Mouse (Mus musculus) forebrain, embryonic 13.5 days (tissue): ENCODE results near the gene Fam20c. TPM values are rescaled to one million over a fixed set of nuclear protein-coding genes. Genes with fewer than 3 reads are reported as not detected.

Experiments used
- ATAC-seq: fragments of 200-750 bp; cut with Nextera tagmentation; 2 replicates; pipeline ENCODE4 v1.8.0; 2017
- H3K27ac ChIP-seq: fragments of 300-500 bp; sonication (generic); 2 replicates; pipeline ENCODE4 v1.5.1; 2015; ENCODE audit warnings: inconsistent platforms, mild to moderate bottlenecking, moderate library complexity
- H3K27me3 ChIP-seq: fragments of 300-500 bp; sonication (generic); 2 replicates; pipeline ENCODE4 v1.6.1; 2015; ENCODE audit warnings: mild to moderate bottlenecking, inconsistent platforms
- H3K36me3 ChIP-seq: fragments of 300-500 bp; sonication (generic); 2 replicates; pipeline ENCODE4 v1.6.1; 2015; ENCODE audit warnings: mild to moderate bottlenecking, inconsistent platforms; ENCODE audit not compliant: poor library complexity, severe bottlenecking
- H3K4me1 ChIP-seq: fragments of 300-500 bp; sonication (generic); 2 replicates; pipeline ENCODE4 v1.6.1; 2015; ENCODE audit warnings: inconsistent platforms
- H3K4me2 ChIP-seq: fragments of 300-500 bp; sonication (generic); 2 replicates; pipeline ENCODE4 v1.6.1; 2015; ENCODE audit warnings: inconsistent platforms, mild to moderate bottlenecking, moderate library complexity
- H3K4me3 ChIP-seq: fragments of 300-500 bp; sonication (generic); 2 replicates; pipeline ENCODE4 v1.5.1; 2015; ENCODE audit warnings: mild to moderate bottlenecking, inconsistent platforms
- H3K9ac ChIP-seq: fragments of 300-500 bp; sonication (generic); 2 replicates; pipeline ENCODE4 v1.6.1; 2015; ENCODE audit warnings: mild to moderate bottlenecking, inconsistent platforms
- H3K9me3 ChIP-seq: fragments of 300-500 bp; sonication (generic); replicated peaks from 2 replicates; pipeline ENCODE4 v1.6.1; 2016; ENCODE audit warnings: inconsistent platforms
- WGBS: fragments of 180-500 bp; shearing (Covaris S2); methylation state at CpG from one replicate; pipeline ENCODE4 v1.1.7; 2015; 5-methylcytosine and 5-hydroxymethylcytosine counted together
- polyA plus RNA-seq: library from polyadenylated mRNA; unstranded; fragments of >200 nt; fragmentation: Nextera tagmentation; extraction: Ambion mirVana; gene quantifications from 2 replicates; pipeline ENCODE4 v1.2.1, GENCODE M21; 2015

The Fam20c gene
- polyA plus RNA-seq: 22.6 and 22.8 TPM in 2 replicates

- peak; percentile 82 for ATAC-seq
- 0 out of 2 replicates have a peak, but pooled peaks cover 8% of the 10 kb centered on the region for H3K27me3 ChIP-seq
- under 1% methylated on average over 82 of the region's 98 CpGs for WGBS
- peaks cover 21% of the 10 kb centered on the region for H3K36me3 ChIP-seq
- H3K4me2 ChIP-seq: peak within 1 kb of the TSS; percentile 88
- H3K9ac ChIP-seq: peak within 1 kb of the TSS; percentile 90
- peaks cover 57% of the 10 kb centered on the region for H3K4me1 ChIP-seq
- no peaks in the 10 kb centered on the region for H3K9me3 ChIP-seq
- peak within 1 kb of the TSS; percentile 97 for H3K27ac ChIP-seq
- peak within 1 kb of the TSS; percentile 74 for H3K4me3 ChIP-seq
Observed at GRCm38 (mm10) chr5:138754303-138755120, at the start of gene Fam20c. Gene Fam20c, plus strand, starts transcription at chr5:138754514.

DNA sequence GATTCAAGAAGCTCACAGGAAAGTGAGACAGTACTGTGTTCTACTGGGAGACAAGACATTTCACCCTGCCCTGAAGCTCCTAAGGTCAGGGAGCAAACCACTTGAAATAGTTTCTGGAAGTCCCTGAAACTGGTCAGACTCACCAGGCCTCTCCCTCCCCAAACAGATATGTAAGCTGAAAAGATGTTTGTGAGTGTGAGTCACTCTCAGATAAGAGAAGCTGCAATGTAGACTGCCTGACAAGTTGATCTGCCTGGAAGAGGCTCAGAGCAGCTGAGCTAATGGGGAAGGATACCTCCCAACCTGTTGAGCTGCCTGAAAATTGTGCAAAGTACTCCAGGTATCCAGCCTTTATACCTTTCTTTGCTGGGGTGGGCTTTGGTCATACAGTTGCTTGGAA lies 46.9 kb upstream of the Fam20c start:
- no peaks in the 10 kb centered on the region for H3K27me3 ChIP-seq
- no peaks in the 10 kb centered on the region for H3K4me1 ChIP-seq
- no peak for ATAC-seq
- no peak overlapping the region for H3K27ac ChIP-seq
- no peaks in the 10 kb centered on the region for H3K36me3 ChIP-seq
- H3K4me2 ChIP-seq: no peak overlapping the region
- no peaks in the 10 kb centered on the region for H3K9me3 ChIP-seq
- H3K9ac ChIP-seq: no peak overlapping the region
- no peak overlapping the region for H3K4me3 ChIP-seq

DNA sequence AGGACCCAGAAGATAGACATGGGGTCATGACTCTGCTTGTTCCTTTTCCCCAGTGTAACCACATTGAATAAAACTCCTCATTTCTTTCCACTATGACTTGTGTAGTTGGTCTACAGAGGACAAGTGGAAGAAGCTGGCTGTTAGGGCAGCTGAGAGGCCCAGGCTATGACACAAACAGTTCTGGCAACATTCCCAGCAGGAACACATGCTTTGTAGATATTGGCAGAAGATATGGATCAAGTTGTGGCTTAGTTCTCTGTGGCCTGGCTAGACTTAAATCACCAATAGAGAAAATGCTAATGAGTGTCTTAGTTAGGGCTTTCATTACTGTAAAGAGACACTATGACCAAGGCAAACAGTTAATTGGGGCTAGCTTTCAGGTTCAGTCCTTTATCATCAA lies 45.7 kb upstream of the Fam20c start:
- Histone ChIP-seq H3K36me3 (no peaks in the 10 kb centered on the region), H3K9ac (no peak overlapping the region), H3K9me3 (no peaks in the 10 kb centered on the region), H3K4me3 (no peak overlapping the region), H3K4me2 (no peak overlapping the region), H3K4me1 (no peaks in the 10 kb centered on the region), H3K27ac (no peak overlapping the region), H3K27me3 (no peaks in the 10 kb centered on the region)
- ATAC-seq: no peak

DNA sequence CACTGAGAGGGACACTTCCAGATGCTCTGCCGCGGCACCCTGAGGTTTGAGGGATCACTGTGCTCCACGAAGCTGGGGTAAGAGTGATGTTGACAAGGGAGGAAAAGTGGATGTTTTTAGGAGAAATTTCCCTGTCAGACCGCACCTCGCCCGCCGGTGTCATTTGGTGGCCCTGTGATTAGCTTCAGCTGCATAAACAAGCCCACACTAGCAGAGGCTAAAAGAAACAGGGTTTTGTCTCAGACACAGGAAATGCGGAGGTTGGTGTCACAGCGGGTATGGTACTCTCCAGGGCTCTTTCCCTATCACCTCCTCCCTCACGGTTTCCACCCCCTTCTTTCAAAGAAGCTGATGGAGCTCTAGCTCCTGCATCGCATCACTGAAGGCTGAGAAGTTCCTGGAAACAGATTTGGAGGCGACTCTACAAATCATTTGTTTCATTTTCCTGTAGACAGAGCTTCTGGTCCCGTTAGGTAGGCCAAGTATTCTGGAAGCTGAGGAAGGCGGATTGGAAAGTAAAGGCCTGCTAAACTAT lies 38.7 kb upstream of the Fam20c start:
- Histone ChIP-seq H3K4me1 (0 out of 2 replicates have a peak, but pooled peaks cover 5% of the 10 kb centered on the region), H3K36me3 (no peaks in the 10 kb centered on the region), H3K27ac (no peak overlapping the region), H3K4me2 (no peak overlapping the region), H3K4me3 (no peak overlapping the region), H3K9ac (no peak overlapping the region), H3K9me3 (no peaks in the 10 kb centered on the region), H3K27me3 (no peaks in the 10 kb centered on the region; the same call in 1 of the 2 replicates)
- no peak for ATAC-seq
- WGBS: 61% methylated on average over 14 of the region's 14 CpGs

GRCm38 (mm10) chr5:138720329-138721190 lies 33.8 kb upstream of the Fam20c start:
- no peaks in the 10 kb centered on the region for H3K9me3 ChIP-seq
- ATAC-seq: no peak
- H3K4me2 ChIP-seq: no peak overlapping the region
- peaks cover 14% of the 10 kb centered on the region for H3K27me3 ChIP-seq
- H3K4me1 ChIP-seq: 0 out of 2 replicates have a peak, but pooled peaks cover 5% of the 10 kb centered on the region
- 39% methylated on average over 13 of the region's 13 CpGs for WGBS
- no peak overlapping the region for H3K27ac ChIP-seq
- no peak overlapping the region for H3K4me3 ChIP-seq
- H3K36me3 ChIP-seq: no peaks in the 10 kb centered on the region
- no peak overlapping the region for H3K9ac ChIP-seq

DNA sequence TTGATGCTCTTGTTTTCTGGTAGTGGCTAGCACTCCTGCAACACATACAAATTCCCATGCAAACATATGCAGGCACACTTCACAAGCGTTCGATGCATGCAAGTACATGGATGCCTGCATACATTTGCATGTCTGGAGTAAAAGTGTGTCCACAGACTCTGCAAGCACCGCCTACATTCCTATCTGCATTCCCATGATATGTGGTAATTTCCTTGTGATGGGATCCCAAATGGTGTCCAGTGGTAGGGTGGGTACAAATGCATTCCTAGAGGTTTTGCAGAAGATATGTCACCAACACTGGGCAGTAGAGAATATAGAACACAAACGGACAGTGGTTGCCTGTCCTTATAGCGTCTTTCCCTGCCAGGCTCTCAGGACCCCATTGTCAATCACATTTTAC lies 29.9 kb upstream of the Fam20c start:
- Histone ChIP-seq H3K27me3 (peaks cover 14% of the 10 kb centered on the region), H3K27ac (no peak overlapping the region), H3K9me3 (no peaks in the 10 kb centered on the region), H3K36me3 (no peaks in the 10 kb centered on the region), H3K4me2 (no peak overlapping the region), H3K9ac (no peak overlapping the region), H3K4me3 (no peak overlapping the region), H3K4me1 (0 out of 2 replicates have a peak, but pooled peaks cover 5% of the 10 kb centered on the region)
- ATAC-seq: no peak
- 88% methylated on average over 5 of the region's 5 CpGs for WGBS

DNA sequence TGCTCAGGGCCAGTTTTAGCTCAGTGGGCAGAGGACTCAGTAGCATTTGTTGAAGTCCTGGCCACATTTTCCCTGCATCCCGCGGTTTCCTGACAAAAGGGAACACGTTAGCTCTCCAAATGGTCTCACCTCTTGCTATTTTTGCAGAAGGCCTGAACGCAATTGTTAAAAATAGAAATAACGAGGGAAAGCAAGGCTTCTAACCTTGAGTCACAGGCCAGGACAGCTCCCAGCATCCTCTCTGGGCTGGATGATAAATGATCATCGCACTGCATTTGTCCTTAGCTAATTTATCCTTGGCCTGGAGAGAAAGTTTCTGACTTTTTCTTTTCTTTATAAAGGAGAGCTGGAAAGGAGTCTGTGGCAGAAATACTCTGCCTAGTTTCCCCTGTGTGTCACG lies 29.2 kb upstream of the Fam20c start:
- 64% methylated on average over 7 of the region's 7 CpGs for WGBS
- Histone ChIP-seq H3K4me1 (0 out of 2 replicates have a peak, but pooled peaks cover 5% of the 10 kb centered on the region), H3K4me2 (no peak overlapping the region), H3K4me3 (no peak overlapping the region), H3K9me3 (no peaks in the 10 kb centered on the region), H3K9ac (no peak overlapping the region), H3K27me3 (peaks cover 14% of the 10 kb centered on the region), H3K27ac (no peak overlapping the region), H3K36me3 (no peaks in the 10 kb centered on the region)
- ATAC-seq: no peak

- Histone ChIP-seq H3K36me3 (no peaks in the 10 kb centered on the region), H3K27ac (no peak overlapping the region), H3K9me3 (no peaks in the 10 kb centered on the region), H3K4me1 (no peaks in the 10 kb centered on the region), H3K9ac (no peak overlapping the region), H3K4me2 (no peak overlapping the region), H3K27me3 (no peaks in the 10 kb centered on the region), H3K4me3 (no peak overlapping the region)
- WGBS: 87% methylated on average over 5 of the region's 5 CpGs
- no peak for ATAC-seq
Observed at GRCm38 (mm10) chr5:138730863-138731262, 23.5 kb upstream of the Fam20c start.

DNA sequence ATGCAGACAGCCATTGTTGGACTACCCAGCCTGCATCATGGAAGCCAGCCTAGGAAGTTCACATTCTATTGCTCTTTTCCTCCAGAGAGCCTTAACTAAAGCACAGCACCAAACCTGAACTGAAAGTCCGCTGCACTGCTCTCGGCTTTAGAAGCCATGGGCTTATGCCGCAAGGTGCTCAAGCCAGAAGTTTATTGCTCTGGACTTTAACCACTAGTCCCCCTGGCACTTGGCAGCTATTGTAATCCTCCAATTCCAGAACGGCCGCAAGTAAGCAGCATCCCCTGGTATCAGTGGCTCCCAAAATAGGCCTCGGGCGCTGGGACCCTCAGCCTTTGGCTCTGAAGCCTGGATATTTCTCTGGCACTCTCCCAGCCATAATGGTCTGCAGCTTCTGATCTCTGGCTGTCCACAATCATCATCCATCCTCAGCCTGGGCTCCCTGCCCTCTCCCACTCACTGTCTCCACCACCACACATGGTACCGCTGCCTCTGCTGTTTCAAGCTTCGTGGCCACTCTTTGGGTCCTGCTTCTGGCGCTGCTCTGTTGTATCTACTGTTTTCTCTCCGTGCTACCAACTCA lies 20.9 kb upstream of the Fam20c start:
- Histone ChIP-seq H3K9me3 (no peaks in the 10 kb centered on the region), H3K27ac (no peak overlapping the region), H3K27me3 (no peaks in the 10 kb centered on the region), H3K4me2 (no peak overlapping the region), H3K4me3 (no peak overlapping the region), H3K36me3 (no peaks in the 10 kb centered on the region), H3K9ac (no peak overlapping the region), H3K4me1 (no peaks in the 10 kb centered on the region)
- ATAC-seq: no peak
- 91% methylated on average over 11 of the region's 11 CpGs for WGBS

DNA sequence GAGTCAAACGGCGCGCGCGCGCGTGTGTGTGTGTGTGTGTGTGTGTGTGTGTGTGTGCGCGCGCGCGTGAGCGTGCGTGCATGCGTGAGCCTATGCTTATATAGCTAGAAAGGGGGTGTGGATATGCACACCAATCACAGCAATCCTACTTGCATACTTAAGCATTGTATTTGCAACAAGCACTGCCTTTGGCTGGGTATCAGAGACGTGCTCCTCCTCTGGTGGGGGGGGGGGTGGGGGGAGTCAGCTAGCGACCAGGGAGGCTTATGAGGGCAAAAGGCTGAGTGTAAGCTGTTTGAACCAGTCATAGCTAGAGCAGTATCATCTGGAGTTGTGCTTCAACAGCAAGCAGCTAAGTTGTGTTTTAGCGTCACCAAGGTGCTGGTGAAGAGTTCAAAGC lies 20.3 kb upstream of the Fam20c start:
- no peak for ATAC-seq
- Histone ChIP-seq H3K9me3 (no peaks in the 10 kb centered on the region), H3K27ac (no peak overlapping the region), H3K27me3 (no peaks in the 10 kb centered on the region), H3K4me3 (no peak overlapping the region), H3K36me3 (no peaks in the 10 kb centered on the region), H3K4me1 (no peaks in the 10 kb centered on the region), H3K9ac (no peak overlapping the region), H3K4me2 (no peak overlapping the region)
- 91% methylated on average over 18 of the region's 18 CpGs for WGBS

DNA sequence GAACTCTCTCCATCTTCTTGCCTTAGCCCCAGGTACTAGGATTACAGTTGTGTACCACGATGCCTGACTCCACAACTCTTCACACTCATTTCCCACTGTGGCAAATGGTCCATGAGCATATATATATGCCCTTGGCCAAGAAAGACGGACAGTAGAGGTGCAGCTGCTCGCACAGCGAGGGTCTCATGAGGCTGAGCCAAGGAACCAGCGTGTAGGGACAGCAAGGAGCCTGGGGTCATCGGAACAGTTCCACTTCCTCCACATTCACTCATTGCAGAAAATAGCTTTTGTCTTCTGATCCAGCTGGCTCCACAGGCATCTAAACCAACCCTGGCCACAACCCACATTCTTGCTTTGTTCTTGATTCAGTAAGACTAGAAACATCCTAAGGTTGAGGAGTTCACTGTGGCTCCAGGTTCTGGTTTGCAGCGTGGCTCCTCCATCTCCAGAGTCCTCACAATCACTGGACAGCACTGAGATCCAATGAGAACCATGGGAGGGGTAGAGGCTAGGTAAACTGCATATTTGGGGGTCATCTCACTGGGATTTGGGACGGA lies 19.0 kb upstream of the Fam20c start:
- no peak overlapping the region for H3K9ac ChIP-seq
- no peaks in the 10 kb centered on the region for H3K27me3 ChIP-seq
- no peak for ATAC-seq
- H3K9me3 ChIP-seq: 0 out of 2 replicates have a peak, but pooled peaks cover 3% of the 10 kb centered on the region
- no peak overlapping the region for H3K27ac ChIP-seq
- no peaks in the 10 kb centered on the region for H3K36me3 ChIP-seq
- H3K4me3 ChIP-seq: no peak overlapping the region
- WGBS: 88% methylated on average over 8 of the region's 8 CpGs
- H3K4me1 ChIP-seq: no peaks in the 10 kb centered on the region
- no peak overlapping the region for H3K4me2 ChIP-seq
